In genomic region chr2:145557361-145557931, GRCm38 (mm10) we compare ENCODE assay signal across 9 mouse cellular contexts.
DNase-seq lines count a peak whose midpoint lies in the region; ATAC-seq and TF ChIP-seq lines count a peak whose summit lies in the region.
"Had no signal": no experiment of that assay in that cellular context is flagged by ENCODE, and none has a peak within 500 bp of the region (broad histone marks: within the 10 kb centered on the region; RNA-seq: fewer than 3 reads in every experiment).

No protein-coding gene starts in this region.

- DNase-seq in intestine, embryonic 14.5 days (ENCODE audit: low spot score): no peak
- peak; percentile 77 for DNase-seq in brain, adult 2 months (ENCODE audit: low read depth, low spot score)
- DNase-seq in heart, postnatal 4 days: peak; percentile 29
- peak; percentile 14 for DNase-seq in stomach, postnatal 0 days (ENCODE audit: low spot score)
- DNase-seq in spleen, adult 18-20 months: no peak

- no peak overlapping the region for H3K27ac ChIP-seq in intestine, embryonic 14.5 days (ENCODE audit: low read depth)
- no peak overlapping the region for H3K27ac ChIP-seq in intestine, embryonic 15.5 days
- no peak overlapping the region for H3K27ac ChIP-seq in ES-Bruce4 (ENCODE audit: insufficient read depth, low read length)
- H3K27ac ChIP-seq in limb, embryonic 15.5 days: no peak overlapping the region
- no peak overlapping the region for H3K27ac ChIP-seq in stomach, postnatal 0 days (replicated peaks)
- H3K27ac ChIP-seq: embryonic facial prominence, embryonic 13.5 days had no signal

- no peak for TF ChIP-seq POLR2A in ES-Bruce4 (IDR thresholded peaks at IDR 0.05; ENCODE audit: insufficient read depth, low read length)

- no peaks in the 10 kb centered on the region for H3K9me3 ChIP-seq in intestine, embryonic 14.5 days (ENCODE audit: control insufficient read depth, low read length)
- H3K9me3 ChIP-seq in intestine, embryonic 15.5 days: no peaks in the 10 kb centered on the region
- no peaks in the 10 kb centered on the region for H3K9me3 ChIP-seq in ES-Bruce4 (replicated peaks; ENCODE audit: control insufficient read depth, insufficient read depth, low read length, poor library complexity, severe bottlenecking)
- H3K9me3 ChIP-seq in limb, embryonic 15.5 days: no peaks in the 10 kb centered on the region
- no peaks in the 10 kb centered on the region for H3K9me3 ChIP-seq in stomach, postnatal 0 days (ENCODE audit: control insufficient read depth, low read length)
- H3K9me3 ChIP-seq: embryonic facial prominence, embryonic 13.5 days had no signal

- no peak overlapping the region for H3K4me2 ChIP-seq in intestine, embryonic 14.5 days (ENCODE audit: low read length)
- no peak overlapping the region for H3K4me2 ChIP-seq in intestine, embryonic 15.5 days (replicated peaks)
- H3K4me2 ChIP-seq in limb, embryonic 15.5 days: no peak overlapping the region
- H3K4me2 ChIP-seq in stomach, postnatal 0 days (replicated peaks; ENCODE audit: low read depth): no peak overlapping the region
- H3K4me2 ChIP-seq: embryonic facial prominence, embryonic 13.5 days had no signal

- H3K27me3 ChIP-seq in intestine, embryonic 14.5 days (replicated peaks; ENCODE audit: control insufficient read depth, insufficient read depth, low read length): no peaks in the 10 kb centered on the region
- H3K27me3 ChIP-seq in intestine, embryonic 15.5 days (replicated peaks): no peaks in the 10 kb centered on the region
- H3K27me3 ChIP-seq in ES-Bruce4 (ENCODE audit: control insufficient read depth, insufficient read depth, low read length, poor library complexity, severe bottlenecking): no peaks in the 10 kb centered on the region
- no peaks in the 10 kb centered on the region for H3K27me3 ChIP-seq in limb, embryonic 15.5 days
- no peaks in the 10 kb centered on the region for H3K27me3 ChIP-seq in stomach, postnatal 0 days (ENCODE audit: control insufficient read depth, insufficient read depth, low read length)
- H3K27me3 ChIP-seq: embryonic facial prominence, embryonic 13.5 days had no signal

- no peaks in the 10 kb centered on the region for H3K36me3 ChIP-seq in intestine, embryonic 14.5 days (ENCODE audit: control insufficient read depth, insufficient read depth, low read length)
- H3K36me3 ChIP-seq in intestine, embryonic 15.5 days: no peaks in the 10 kb centered on the region
- H3K36me3 ChIP-seq in ES-Bruce4 (ENCODE audit: control insufficient read depth, insufficient read depth, low read length, poor library complexity, severe bottlenecking): no peaks in the 10 kb centered on the region
- H3K36me3 ChIP-seq in limb, embryonic 15.5 days: no peaks in the 10 kb centered on the region
- H3K36me3 ChIP-seq in stomach, postnatal 0 days (ENCODE audit: control insufficient read depth, insufficient read depth, low read length): no peaks in the 10 kb centered on the region
- H3K36me3 ChIP-seq: embryonic facial prominence, embryonic 13.5 days had no signal

- TF ChIP-seq CTCF in ES-Bruce4 (IDR thresholded peaks at IDR 0.05; ENCODE audit: low read depth, low read length): peak; percentile 10
- TF ChIP-seq CTCF in stomach, postnatal 0 days (IDR thresholded peaks at IDR 0.05; ENCODE audit: low read depth): peak; percentile 77

- WGBS in intestine, embryonic 14.5 days: 27% methylated on average over 1 of the region's 1 CpGs
- WGBS in intestine, embryonic 15.5 days: 26% methylated on average over 1 of the region's 1 CpGs
- WGBS in limb, embryonic 15.5 days: 32% methylated on average over 1 of the region's 1 CpGs
- WGBS in stomach, postnatal 0 days: 33% methylated on average over 1 of the region's 1 CpGs

- no peak for TF ChIP-seq EP300 in ES-Bruce4 (IDR thresholded peaks at IDR 0.05; ENCODE audit: insufficient read depth, low read depth, low read length)
- no peak for TF ChIP-seq EP300 in stomach, postnatal 0 days (optimal IDR thresholded peaks at IDR 0.05)

- 0 out of 2 replicates have a peak, but pooled peaks have one; percentile 15 for ATAC-seq in intestine, embryonic 14.5 days (replicated peaks; ENCODE audit: low FRiP score, low TSS enrichment, low read depth)
- no peak for ATAC-seq in intestine, embryonic 15.5 days
- 0 out of 2 replicates have a peak, but pooled peaks have one; percentile 53 for ATAC-seq in limb, embryonic 15.5 days (ENCODE audit: insufficient number of reproducible peaks, low FRiP score, low TSS enrichment, low read depth)
- no peak for ATAC-seq in stomach, postnatal 0 days (ENCODE audit: low FRiP score, low TSS enrichment)

- no peak overlapping the region for H3K9ac ChIP-seq in intestine, embryonic 14.5 days (ENCODE audit: low read length)
- no peak overlapping the region for H3K9ac ChIP-seq in intestine, embryonic 15.5 days
- H3K9ac ChIP-seq in ES-Bruce4 (ENCODE audit: low read depth, poor library complexity, severe bottlenecking): no peak overlapping the region
- H3K9ac ChIP-seq in limb, embryonic 15.5 days: no peak overlapping the region
- no peak overlapping the region for H3K9ac ChIP-seq in stomach, postnatal 0 days (ENCODE audit: low read length)
- H3K9ac ChIP-seq: embryonic facial prominence, embryonic 13.5 days had no signal

- H3K4me3 ChIP-seq in intestine, embryonic 14.5 days (ENCODE audit: low read depth, low read length): no peak overlapping the region
- no peak overlapping the region for H3K4me3 ChIP-seq in intestine, embryonic 15.5 days (replicated peaks)
- H3K4me3 ChIP-seq in ES-Bruce4 (ENCODE audit: low read depth, low read length): no peak overlapping the region
- no peak overlapping the region for H3K4me3 ChIP-seq in limb, embryonic 15.5 days
- no peak overlapping the region for H3K4me3 ChIP-seq in stomach, postnatal 0 days (ENCODE audit: low read depth, low read length)
- H3K4me3 ChIP-seq: embryonic facial prominence, embryonic 13.5 days had no signal

- H3K4me1 ChIP-seq in intestine, embryonic 14.5 days (replicated peaks; ENCODE audit: control insufficient read depth, insufficient read depth, low read length): no peaks in the 10 kb centered on the region
- no peaks in the 10 kb centered on the region for H3K4me1 ChIP-seq in intestine, embryonic 15.5 days (replicated peaks)
- H3K4me1 ChIP-seq in ES-Bruce4 (ENCODE audit: control insufficient read depth, insufficient read depth, low read length): no peaks in the 10 kb centered on the region
- no peaks in the 10 kb centered on the region for H3K4me1 ChIP-seq in limb, embryonic 15.5 days
- H3K4me1 ChIP-seq in stomach, postnatal 0 days (replicated peaks; ENCODE audit: control insufficient read depth, insufficient read depth): no peaks in the 10 kb centered on the region
- H3K4me1 ChIP-seq: embryonic facial prominence, embryonic 13.5 days had no signal

Comparison
In these comparisons a context has a peak if more than half of its experiments do, and no peak if none do; other contexts are left out.
1. ATAC-seq: peak in intestine, embryonic 14.5 days (single experiment) and limb, embryonic 15.5 days (single experiment); none in intestine, embryonic 15.5 days (single experiment) and stomach, postnatal 0 days (single experiment).
2. DNase-seq: peak in brain, adult 2 months (single experiment), heart, postnatal 4 days (single experiment) and stomach, postnatal 0 days (single experiment); none in intestine, embryonic 14.5 days (single experiment) and spleen, adult 18-20 months (0 of 2).